Mouse (Mus musculus): ENCODE results near the gene Olfr1445. TPM values are rescaled to one million over a fixed set of nuclear protein-coding genes. Genes with fewer than 3 reads are reported as not detected.

Olfr1445 gene
- not detected in 2 replicates for polyA plus RNA-seq (2014; fragmentation: Nextera tagmentation; extraction: Ambion mirVana)

GRCm38 (mm10) chr19:12883555-12883954 lies at the start of gene Olfr1445:
Gene Olfr1445 (plus strand): TSS chr19:12883855.
- Histone ChIP-seq H3K4me1 (ENCODE audit: control insufficient read depth, insufficient read depth, low read length) (no peaks in the 10 kb centered on the region), H3K27ac (ENCODE audit: low read depth, low read length) (no peak within 1 kb of the TSS), H3K4me3 (ENCODE audit: low read depth, low read length) (no peak within 1 kb of the TSS), H3K36me3 (ENCODE audit: control insufficient read depth, insufficient read depth, low read length) (no peaks in the 10 kb centered on the region), H3K27me3 (ENCODE audit: control insufficient read depth, insufficient read depth, low read length) (no peaks in the 10 kb centered on the region), H3K9me3 (ENCODE audit: control insufficient read depth, low read length) (no peaks in the 10 kb centered on the region), H3K9ac (ENCODE audit: low read length) (no peak within 1 kb of the TSS), H3K4me2 (no peak within 1 kb of the TSS)
- 86% methylated on average over 2 of the region's 2 CpGs for WGBS
- DNase-seq (ENCODE audit: low spot score, missing footprints) (no peak), ATAC-seq (ENCODE audit: low FRiP score) (no peak)

DNA sequence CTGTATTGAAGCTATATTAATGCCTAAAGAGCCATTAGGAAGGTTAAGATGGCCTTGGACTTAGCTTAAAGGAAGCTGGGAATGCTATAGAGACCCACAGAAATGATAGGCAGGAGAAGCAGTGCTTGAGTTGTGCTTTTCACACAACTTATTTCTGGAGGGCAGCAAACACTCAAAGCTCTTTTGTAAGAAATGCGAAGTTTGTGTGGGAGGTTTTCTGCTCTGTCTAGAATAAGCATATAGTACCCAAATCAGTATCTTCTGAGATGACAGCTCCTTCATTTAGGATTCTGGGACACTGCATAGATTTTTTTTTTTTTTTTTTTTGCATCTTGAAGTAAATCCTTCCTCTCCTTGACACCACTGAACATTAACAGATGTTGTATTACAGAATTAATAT lies 45.1 kb upstream of the Olfr1445 start:
- Histone ChIP-seq H3K27ac (ENCODE audit: low read depth, low read length) (no peak overlapping the region), H3K4me3 (ENCODE audit: low read depth, low read length) (no peak overlapping the region), H3K27me3 (ENCODE audit: control insufficient read depth, insufficient read depth, low read length) (no peaks in the 10 kb centered on the region), H3K9me3 (ENCODE audit: control insufficient read depth, low read length) (no peaks in the 10 kb centered on the region), H3K4me2 (no peak overlapping the region), H3K36me3 (ENCODE audit: control insufficient read depth, insufficient read depth, low read length) (no peaks in the 10 kb centered on the region), H3K4me1 (ENCODE audit: control insufficient read depth, insufficient read depth, low read length) (no peaks in the 10 kb centered on the region), H3K9ac (ENCODE audit: low read length) (no peak overlapping the region)
- ATAC-seq (ENCODE audit: low FRiP score) (no peak), DNase-seq (ENCODE audit: low spot score, missing footprints) (no peak)
- WGBS = 74% methylated on average over 1 of the region's 1 CpGs

DNA sequence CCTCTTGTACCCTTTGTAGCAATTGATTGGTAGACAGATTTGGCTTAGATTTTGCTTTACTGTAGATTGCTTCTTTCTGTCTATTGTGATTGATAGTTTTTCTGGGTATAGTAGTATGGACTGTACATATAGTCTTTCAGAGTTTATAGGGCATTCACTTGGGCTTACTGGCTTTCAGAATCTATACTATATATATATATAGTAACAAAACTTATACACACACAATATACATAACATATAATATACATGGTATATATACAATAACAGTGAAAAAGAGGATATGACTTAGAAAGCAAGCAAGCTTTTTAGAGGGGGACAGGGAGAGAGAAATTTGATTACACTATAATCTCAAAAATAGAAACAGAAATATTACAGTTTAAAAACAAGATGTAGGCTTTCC lies 37.3 kb upstream of the Olfr1445 start, which contains the start of gene Gm5244:
TSS of gene Gm5244 (plus strand) at position 301 of the 400 bp plus-strand sequence.
- no peaks in the 10 kb centered on the region for H3K9me3 ChIP-seq (ENCODE audit: control insufficient read depth, low read length)
- ATAC-seq (ENCODE audit: low FRiP score) (no peak), DNase-seq (ENCODE audit: low spot score, missing footprints) (no peak)
- H3K27ac ChIP-seq (ENCODE audit: low read depth, low read length) = no peak within 1 kb of the TSS
- H3K27me3 ChIP-seq (ENCODE audit: control insufficient read depth, insufficient read depth, low read length) = no peaks in the 10 kb centered on the region
- no peak within 1 kb of the TSS for H3K4me3 ChIP-seq (ENCODE audit: low read depth, low read length)
- no peaks in the 10 kb centered on the region for H3K4me1 ChIP-seq (ENCODE audit: control insufficient read depth, insufficient read depth, low read length)
- H3K4me2 ChIP-seq = no peak within 1 kb of the TSS
- no peaks in the 10 kb centered on the region for H3K36me3 ChIP-seq (ENCODE audit: control insufficient read depth, insufficient read depth, low read length)
- H3K9ac ChIP-seq (ENCODE audit: low read length) = no peak within 1 kb of the TSS

DNA sequence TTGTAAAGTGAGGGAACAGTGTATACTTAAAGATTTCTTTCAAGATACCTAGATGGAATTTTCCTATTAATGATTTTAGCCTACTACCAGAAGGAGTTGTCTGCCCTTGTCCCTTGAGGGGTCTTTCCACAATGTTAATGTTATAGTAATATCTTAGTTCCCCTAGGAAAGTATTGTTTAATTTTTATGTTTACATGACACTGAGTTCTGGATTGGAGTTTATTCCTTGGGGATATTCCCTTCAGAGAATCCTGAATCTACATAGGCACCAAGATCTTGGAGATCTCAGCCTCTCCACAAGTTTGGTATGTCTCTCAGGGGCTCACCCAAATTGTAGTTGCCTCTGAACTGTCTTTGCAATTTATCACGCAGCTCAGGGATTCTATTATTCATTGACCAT lies 26.7 kb upstream of the Olfr1445 start, which contains the start of gene Olfr1444:
TSS of gene Olfr1444 (plus strand) at position 301 of the 400 bp plus-strand sequence.
- no peak for DNase-seq (ENCODE audit: low spot score, missing footprints)
- Histone ChIP-seq H3K4me2 (no peak within 1 kb of the TSS), H3K4me3 (ENCODE audit: low read depth, low read length) (no peak within 1 kb of the TSS), H3K4me1 (ENCODE audit: control insufficient read depth, insufficient read depth, low read length) (no peaks in the 10 kb centered on the region), H3K27me3 (ENCODE audit: control insufficient read depth, insufficient read depth, low read length) (no peaks in the 10 kb centered on the region), H3K9ac (ENCODE audit: low read length) (no peak within 1 kb of the TSS), H3K27ac (ENCODE audit: low read depth, low read length) (no peak within 1 kb of the TSS), H3K9me3 (ENCODE audit: control insufficient read depth, low read length) (no peaks in the 10 kb centered on the region), H3K36me3 (ENCODE audit: control insufficient read depth, insufficient read depth, low read length) (no peaks in the 10 kb centered on the region)
- WGBS = 56% methylated on average over 1 of the region's 1 CpGs
- no peak for ATAC-seq (ENCODE audit: low FRiP score)

DNA sequence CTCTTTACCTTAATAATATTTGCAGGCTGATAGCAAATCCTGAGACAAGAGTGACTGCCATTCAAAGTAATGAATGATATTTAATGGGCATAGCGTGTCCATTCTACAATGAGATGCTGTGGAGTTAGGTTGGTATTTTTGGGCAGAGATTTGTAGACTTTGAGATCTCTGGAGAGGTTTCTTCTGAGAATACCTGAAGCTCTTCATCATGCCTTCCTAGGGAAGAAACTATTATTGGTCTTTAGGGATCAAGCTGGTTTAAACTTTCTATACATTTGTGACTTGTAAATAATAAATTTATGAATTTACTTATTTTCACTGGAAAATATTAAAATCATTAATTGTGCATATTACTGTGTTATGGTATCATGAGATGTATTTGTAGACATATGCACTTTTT lies 9.8 kb downstream of the Olfr1445 start, which contains the start of gene Olfr1446:
TSS of gene Olfr1446 (minus strand) at position 101 of the 400 bp plus-strand sequence.
- DNase-seq (ENCODE audit: low spot score, missing footprints) = no peak
- ATAC-seq (ENCODE audit: low FRiP score) = no peak

GRCm38 (mm10) chr19:12903643-12904042 lies 20.0 kb downstream of the Olfr1445 start, which contains the start of gene Olfr1447:
Gene Olfr1447 (minus strand): TSS chr19:12903743.
- H3K36me3 ChIP-seq (ENCODE audit: control insufficient read depth, insufficient read depth, low read length) = no peaks in the 10 kb centered on the region
- no peaks in the 10 kb centered on the region for H3K4me1 ChIP-seq (ENCODE audit: control insufficient read depth, insufficient read depth, low read length)
- no peaks in the 10 kb centered on the region for H3K9me3 ChIP-seq (ENCODE audit: control insufficient read depth, low read length)
- no peak for DNase-seq (ENCODE audit: low spot score, missing footprints)
- no peak within 1 kb of the TSS for H3K4me2 ChIP-seq
- 89% methylated on average over 1 of the region's 1 CpGs for WGBS
- no peak within 1 kb of the TSS for H3K27ac ChIP-seq (ENCODE audit: low read depth, low read length)
- no peak within 1 kb of the TSS for H3K4me3 ChIP-seq (ENCODE audit: low read depth, low read length)
- H3K9ac ChIP-seq (ENCODE audit: low read length) = no peak within 1 kb of the TSS
- ATAC-seq (ENCODE audit: low FRiP score) = no peak
- no peaks in the 10 kb centered on the region for H3K27me3 ChIP-seq (ENCODE audit: control insufficient read depth, insufficient read depth, low read length)

More for the DNA sequence above, 9.8 kb downstream of the Olfr1445 start, which contains the start of gene Olfr1446:
- H3K4me1 ChIP-seq (ENCODE audit: control insufficient read depth, insufficient read depth, low read length) = no peaks in the 10 kb centered on the region
- H3K36me3 ChIP-seq (ENCODE audit: control insufficient read depth, insufficient read depth, low read length) = no peaks in the 10 kb centered on the region
- no peak within 1 kb of the TSS for H3K27ac ChIP-seq (ENCODE audit: low read depth, low read length)
- H3K9ac ChIP-seq (ENCODE audit: low read length) = no peak within 1 kb of the TSS
- WGBS = 78% methylated on average over 1 of the region's 1 CpGs
- no peaks in the 10 kb centered on the region for H3K9me3 ChIP-seq (ENCODE audit: control insufficient read depth, low read length)
- H3K4me2 ChIP-seq = no peak within 1 kb of the TSS
- no peaks in the 10 kb centered on the region for H3K27me3 ChIP-seq (ENCODE audit: control insufficient read depth, insufficient read depth, low read length)
- H3K4me3 ChIP-seq (ENCODE audit: low read depth, low read length) = no peak within 1 kb of the TSS

- H3K4me1 ChIP-seq (ENCODE audit: control insufficient read depth, insufficient read depth, low read length) = no peaks in the 10 kb centered on the region
- H3K4me2 ChIP-seq = no peak within 1 kb of the TSS
- no peak within 1 kb of the TSS for H3K27ac ChIP-seq (ENCODE audit: low read depth, low read length)
- no peaks in the 10 kb centered on the region for H3K36me3 ChIP-seq (ENCODE audit: control insufficient read depth, insufficient read depth, low read length)
- WGBS = 71% methylated on average over 1 of the region's 1 CpGs
- H3K9ac ChIP-seq (ENCODE audit: low read length) = no peak within 1 kb of the TSS
- H3K27me3 ChIP-seq (ENCODE audit: control insufficient read depth, insufficient read depth, low read length) = no peaks in the 10 kb centered on the region
- H3K4me3 ChIP-seq (ENCODE audit: low read depth, low read length) = no peak within 1 kb of the TSS
- no peaks in the 10 kb centered on the region; the same call in 1 of the 2 replicates for H3K9me3 ChIP-seq (ENCODE audit: control insufficient read depth, low read length)
- no peak for DNase-seq (ENCODE audit: low spot score, missing footprints)
- ATAC-seq (ENCODE audit: low FRiP score) = no peak
Measured at GRCm38 (mm10) chr19:12924319-12924718, 40.7 kb downstream of the Olfr1445 start, which contains the start of gene Olfr1448. Gene Olfr1448 (minus strand): TSS chr19:12924419.

- Histone ChIP-seq H3K27me3 (ENCODE audit: control insufficient read depth, insufficient read depth, low read length) (no peaks in the 10 kb centered on the region), H3K9ac (ENCODE audit: low read length) (no peak within 1 kb of the TSS), H3K36me3 (ENCODE audit: control insufficient read depth, insufficient read depth, low read length) (no peaks in the 10 kb centered on the region), H3K4me3 (ENCODE audit: low read depth, low read length) (no peak within 1 kb of the TSS), H3K9me3 (ENCODE audit: control insufficient read depth, low read length) (no peaks in the 10 kb centered on the region), H3K4me1 (ENCODE audit: control insufficient read depth, insufficient read depth, low read length) (no peaks in the 10 kb centered on the region), H3K27ac (ENCODE audit: low read depth, low read length) (no peak within 1 kb of the TSS), H3K4me2 (no peak within 1 kb of the TSS)
- ATAC-seq (ENCODE audit: low FRiP score) (no peak), DNase-seq (ENCODE audit: low spot score, missing footprints) (no peak)
Measured at GRCm38 (mm10) chr19:12930540-12930939, 46.9 kb downstream of the Olfr1445 start, which contains the start of gene Olfr1449. Gene Olfr1449 (plus strand): TSS chr19:12930840.

All from midbrain, embryonic 11.5 days (tissue).